Mouse (Mus musculus) heart, embryonic 11.5 days (tissue): Measurements from ENCODE around the gene Ackr2. TPM values are rescaled to one million over a fixed set of nuclear protein-coding genes. Genes with fewer than 3 reads are reported as not detected.

ENCODE experiments used
- ATAC-seq: fragments of 200-750 bp; cut with Nextera tagmentation; replicated peaks from 2 replicates; pipeline ENCODE4 v1.8.0; 2017; ENCODE audit warnings: moderate library complexity; ENCODE audit not compliant: insufficient number of reproducible peaks, low FRiP score, low TSS enrichment
- H3K27ac ChIP-seq: fragments of 300-500 bp; sonication (generic); 2 replicates; pipeline ENCODE4 v1.5.1; 2014; ENCODE audit warnings: mild to moderate bottlenecking, low read depth, low read length
- H3K27me3 ChIP-seq: fragments of 300-500 bp; sonication (generic); 2 replicates; pipeline ENCODE4 v1.6.1; 2014; ENCODE audit warnings: mild to moderate bottlenecking, low read length, mixed read lengths; ENCODE audit not compliant: control insufficient read depth, insufficient read depth
- H3K36me3 ChIP-seq: fragments of 300-500 bp; sonication (generic); 2 replicates; pipeline ENCODE4 v1.6.1; 2014; ENCODE audit warnings: mild to moderate bottlenecking, low read length, moderate library complexity, mixed read lengths; ENCODE audit not compliant: control insufficient read depth, insufficient read depth
- H3K4me1 ChIP-seq: fragments of 300-500 bp; sonication (generic); 2 replicates; pipeline ENCODE4 v1.6.1; 2014; ENCODE audit warnings: low read length; ENCODE audit not compliant: control insufficient read depth, insufficient read depth
- H3K4me2 ChIP-seq: fragments of 300-500 bp; sonication (generic); 2 replicates; pipeline ENCODE4 v1.6.1; 2014; ENCODE audit warnings: mild to moderate bottlenecking, moderate library complexity
- H3K4me3 ChIP-seq: fragments of 300-500 bp; sonication (generic); 2 replicates; pipeline ENCODE4 v1.5.1; 2014; ENCODE audit warnings: low read depth, low read length
- H3K9ac ChIP-seq: fragments of 300-500 bp; sonication (generic); 2 replicates; pipeline ENCODE4 v1.6.1; 2014; ENCODE audit warnings: mild to moderate bottlenecking, low read depth, low read length, moderate library complexity
- H3K9me3 ChIP-seq: fragments of 300-500 bp; sonication (generic); replicated peaks from 2 replicates; pipeline ENCODE4 v1.6.1; 2016; ENCODE audit warnings: low read length; ENCODE audit not compliant: control insufficient read depth
- WGBS: fragments of 180-500 bp; shearing (Covaris S2); extraction: QIAGEN DNeasy Blood & Tissue Kit; methylation state at CpG from one replicate; pipeline ENCODE4 v1.1.7; 2014; ENCODE audit not compliant: insufficient replicate concordance; 5-methylcytosine and 5-hydroxymethylcytosine counted together
- polyA plus RNA-seq: library from polyadenylated mRNA; unstranded; fragments of >200 nt; fragmentation: Nextera tagmentation; extraction: Ambion mirVana; gene quantifications from 2 replicates; pipeline ENCODE4 v1.2.1, GENCODE M21; 2014

Ackr2 gene
- polyA plus RNA-seq, 1 experiment from 2014 or later: not detected

DNA sequence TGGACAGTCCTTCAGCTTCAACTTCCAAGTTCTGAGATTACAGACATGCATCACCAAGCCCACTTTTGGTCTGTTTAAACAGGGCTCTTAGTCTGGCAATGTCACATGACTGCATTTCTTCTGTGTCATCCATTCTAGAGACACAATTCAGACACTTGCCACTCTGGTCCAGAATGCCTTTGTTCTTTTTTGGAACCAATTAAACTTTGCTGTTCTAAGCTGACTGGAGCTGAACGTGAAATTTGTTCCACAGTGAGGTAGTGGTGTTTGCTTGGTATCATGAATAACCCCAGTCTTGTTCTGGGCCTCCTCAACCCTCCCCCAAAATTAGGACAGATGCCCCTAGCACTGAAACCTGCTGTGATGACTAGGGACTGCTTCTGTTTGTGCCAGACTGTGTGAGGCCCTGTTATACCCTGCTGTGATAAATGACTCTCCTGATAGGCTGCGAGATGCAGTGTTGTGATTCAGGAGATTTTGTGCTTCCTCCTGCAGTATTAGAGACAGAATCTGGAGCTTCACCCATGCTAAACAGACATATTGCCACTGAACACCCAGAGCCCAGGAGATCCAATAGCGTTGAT is 32.6 kb upstream of the Ackr2 start:
- Histone ChIP-seq H3K4me1 (no peaks in the 10 kb centered on the region), H3K36me3 (no peaks in the 10 kb centered on the region), H3K9me3 (no peaks in the 10 kb centered on the region), H3K4me3 (no peak overlapping the region), H3K4me2 (no peak overlapping the region), H3K27me3 (no peaks in the 10 kb centered on the region), H3K9ac (no peak overlapping the region), H3K27ac (no peak overlapping the region)
- WGBS: 40% methylated on average over 3 of the region's 3 CpGs
- no peak for ATAC-seq

GRCm38 (mm10) chr9:121867632-121868031 is 30.5 kb upstream of the Ackr2 start:
- Histone ChIP-seq H3K27ac (no peak overlapping the region), H3K4me1 (no peaks in the 10 kb centered on the region), H3K4me2 (no peak overlapping the region), H3K27me3 (no peaks in the 10 kb centered on the region), H3K4me3 (no peak overlapping the region), H3K9me3 (no peaks in the 10 kb centered on the region), H3K36me3 (no peaks in the 10 kb centered on the region), H3K9ac (no peak overlapping the region)
- 78% methylated on average over 6 of the region's 6 CpGs for WGBS
- ATAC-seq: no peak

- H3K36me3 ChIP-seq: no peaks in the 10 kb centered on the region
- H3K9ac ChIP-seq: no peak overlapping the region
- H3K4me2 ChIP-seq: no peak overlapping the region
- no peaks in the 10 kb centered on the region for H3K4me1 ChIP-seq
- no peak overlapping the region for H3K27ac ChIP-seq
- ATAC-seq: no peak
- H3K4me3 ChIP-seq: no peak overlapping the region
- H3K27me3 ChIP-seq: no peaks in the 10 kb centered on the region
- WGBS: 88% methylated on average over 6 of the region's 6 CpGs
- H3K9me3 ChIP-seq: no peaks in the 10 kb centered on the region
These were observed 29.9 kb upstream of the Ackr2 start for GRCm38 (mm10) chr9:121868236-121868635.

- Histone ChIP-seq H3K4me1 (no peaks in the 10 kb centered on the region), H3K9ac (no peak overlapping the region), H3K27me3 (no peaks in the 10 kb centered on the region), H3K36me3 (no peaks in the 10 kb centered on the region), H3K4me3 (no peak overlapping the region), H3K27ac (no peak overlapping the region), H3K4me2 (no peak overlapping the region), H3K9me3 (no peaks in the 10 kb centered on the region)
- no peak for ATAC-seq
- 82% methylated on average over 5 of the region's 5 CpGs for WGBS
These were observed 28.7 kb upstream of the Ackr2 start for GRCm38 (mm10) chr9:121869432-121869831.

DNA sequence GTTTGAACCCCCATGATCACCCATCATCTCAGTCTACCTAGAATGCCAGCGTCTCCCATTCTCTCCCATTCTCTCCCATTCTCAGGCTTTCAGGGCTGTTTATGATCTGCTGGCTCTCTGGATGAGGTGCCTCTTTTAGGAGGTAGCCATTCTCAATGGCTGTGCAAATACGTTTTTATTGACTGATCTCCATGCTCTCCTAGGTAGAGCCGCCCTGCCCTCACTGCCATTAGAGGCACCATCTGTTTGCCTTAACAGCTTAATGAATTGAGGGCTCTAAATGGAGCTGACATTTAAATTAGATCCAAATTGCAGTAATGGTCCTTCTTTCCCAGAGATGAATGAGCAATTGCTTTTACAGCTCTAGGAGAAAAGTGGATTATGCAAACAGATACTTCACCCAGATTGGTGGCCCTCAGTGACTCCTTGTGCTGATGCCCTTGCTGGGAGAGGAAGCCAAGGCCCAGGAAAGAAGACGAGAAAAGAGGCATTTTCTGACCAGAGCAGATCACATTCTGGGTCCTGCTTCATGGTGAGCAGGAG is 28.1 kb upstream of the Ackr2 start:
- H3K27me3 ChIP-seq: no peaks in the 10 kb centered on the region
- H3K9ac ChIP-seq: no peak overlapping the region
- ATAC-seq: no peak
- no peak overlapping the region for H3K4me2 ChIP-seq
- H3K9me3 ChIP-seq: no peaks in the 10 kb centered on the region
- H3K36me3 ChIP-seq: no peaks in the 10 kb centered on the region
- H3K4me1 ChIP-seq: no peaks in the 10 kb centered on the region
- 53% methylated on average over 4 of the region's 4 CpGs for WGBS
- no peak overlapping the region for H3K27ac ChIP-seq
- no peak overlapping the region for H3K4me3 ChIP-seq

- no peaks in the 10 kb centered on the region for H3K36me3 ChIP-seq
- no peak overlapping the region for H3K27ac ChIP-seq
- no peak overlapping the region for H3K4me3 ChIP-seq
- no peaks in the 10 kb centered on the region for H3K27me3 ChIP-seq
- 76% methylated on average over 2 of the region's 2 CpGs for WGBS
- H3K9ac ChIP-seq: no peak overlapping the region
- H3K4me2 ChIP-seq: no peak overlapping the region
- H3K9me3 ChIP-seq: no peaks in the 10 kb centered on the region
- no peak for ATAC-seq
- H3K4me1 ChIP-seq: no peaks in the 10 kb centered on the region
These were observed 26.0 kb upstream of the Ackr2 start for GRCm38 (mm10) chr9:121872062-121872683.

GRCm38 (mm10) chr9:121873578-121873977 is 24.6 kb upstream of the Ackr2 start:
- no peaks in the 10 kb centered on the region for H3K27me3 ChIP-seq
- H3K36me3 ChIP-seq: no peaks in the 10 kb centered on the region
- no peak overlapping the region for H3K4me2 ChIP-seq
- no peak overlapping the region for H3K4me3 ChIP-seq
- no peak for ATAC-seq
- H3K9ac ChIP-seq: no peak overlapping the region
- H3K27ac ChIP-seq: no peak overlapping the region
- H3K9me3 ChIP-seq: no peaks in the 10 kb centered on the region
- H3K4me1 ChIP-seq: no peaks in the 10 kb centered on the region

DNA sequence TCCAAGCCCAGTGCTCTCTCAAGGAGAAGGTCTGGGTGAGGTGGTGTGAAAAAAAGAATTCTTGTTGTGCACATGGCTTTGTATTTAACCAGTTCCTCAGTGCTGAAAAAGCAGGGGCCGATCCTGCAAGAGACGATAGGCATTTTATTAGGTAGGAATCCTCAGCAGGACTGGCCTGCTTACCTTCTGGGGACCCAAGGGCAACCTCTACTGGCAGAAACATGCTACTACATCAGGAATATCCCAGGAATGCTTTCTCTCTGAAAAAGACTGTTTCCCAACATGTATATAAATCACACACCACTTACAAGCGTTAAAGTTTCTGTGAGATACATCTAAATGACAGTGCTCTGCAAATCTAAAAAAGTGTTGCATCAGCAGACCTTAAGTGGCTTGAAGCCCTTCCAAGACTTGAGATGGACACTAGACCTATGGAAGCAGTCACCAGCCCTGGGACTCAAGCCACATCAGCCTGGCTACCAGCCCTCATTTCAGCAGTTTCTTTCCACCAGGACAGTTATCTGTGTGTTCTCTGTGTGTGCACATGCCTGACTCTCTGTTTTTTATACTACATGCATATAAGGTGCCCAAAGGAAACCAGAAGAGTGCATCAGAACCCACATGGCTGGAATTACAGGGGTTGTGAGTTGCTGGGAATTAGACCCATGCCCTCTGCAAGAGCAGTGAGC is 21.0 kb upstream of the Ackr2 start:
- Histone ChIP-seq H3K4me2 (no peak overlapping the region), H3K9ac (no peak overlapping the region), H3K9me3 (no peaks in the 10 kb centered on the region), H3K27me3 (no peaks in the 10 kb centered on the region), H3K4me1 (no peaks in the 10 kb centered on the region), H3K4me3 (no peak overlapping the region), H3K36me3 (no peaks in the 10 kb centered on the region), H3K27ac (no peak overlapping the region)
- 23% methylated on average over 3 of the region's 3 CpGs for WGBS
- ATAC-seq: no peak
